Mouse (Mus musculus) hindbrain, embryonic 16.5 days (tissue): Measurements from ENCODE around the gene Cyb561d2. TPM values are rescaled to one million over a fixed set of nuclear protein-coding genes. Genes with fewer than 3 reads are reported as not detected.

Experiments used
- ATAC-seq: fragments of 200-750 bp; cut with Nextera tagmentation; 2 replicates; pipeline ENCODE4 v1.8.0; 2017; ENCODE audit warnings: moderate TSS enrichment, moderate library complexity
- H3K27ac ChIP-seq: fragments of 300-500 bp; sonication (generic); 2 replicates; pipeline ENCODE4 v1.5.1; 2014; ENCODE audit warnings: low read depth, mild to moderate bottlenecking, control low read depth, low read length, moderate library complexity
- H3K27me3 ChIP-seq: fragments of 300-500 bp; sonication (generic); replicated peaks from 2 replicates; pipeline ENCODE4 v1.6.1; 2014; ENCODE audit warnings: low read length; ENCODE audit not compliant: control insufficient read depth, insufficient read depth
- H3K36me3 ChIP-seq: fragments of 300-500 bp; sonication (generic); 2 replicates; pipeline ENCODE4 v1.6.1; 2014; ENCODE audit warnings: mild to moderate bottlenecking, low read length, moderate library complexity, mixed read lengths; ENCODE audit not compliant: control insufficient read depth, insufficient read depth
- H3K4me1 ChIP-seq: fragments of 300-500 bp; sonication (generic); 2 replicates; pipeline ENCODE4 v1.6.1; 2014; ENCODE audit warnings: low read depth, low read length; ENCODE audit not compliant: control insufficient read depth, insufficient read depth
- H3K4me2 ChIP-seq: fragments of 300-500 bp; sonication (generic); 2 replicates; pipeline ENCODE4 v1.6.1; 2014; ENCODE audit warnings: mild to moderate bottlenecking, low read length, control low read depth, moderate library complexity
- H3K4me3 ChIP-seq: fragments of 300-500 bp; sonication (generic); 2 replicates; pipeline ENCODE4 v1.5.1; 2014; ENCODE audit warnings: mild to moderate bottlenecking, low read length, control low read depth, moderate library complexity
- H3K9ac ChIP-seq: fragments of 300-500 bp; sonication (generic); 2 replicates; pipeline ENCODE4 v1.6.1; 2014; ENCODE audit warnings: low read depth, mild to moderate bottlenecking, control low read depth, low read length, moderate library complexity
- H3K9me3 ChIP-seq: fragments of 300-500 bp; sonication (generic); 2 replicates; pipeline ENCODE4 v1.6.1; 2014; ENCODE audit warnings: mild to moderate bottlenecking, low read length, moderate library complexity; ENCODE audit not compliant: control insufficient read depth
- WGBS: fragments of 180-500 bp; shearing (Covaris S2); extraction: QIAGEN DNeasy Blood & Tissue Kit; methylation state at CpG from one replicate; pipeline ENCODE4 v1.1.7; 2014; 5-methylcytosine and 5-hydroxymethylcytosine counted together
- polyA plus RNA-seq: library from polyadenylated mRNA; unstranded; fragments of >200 nt; fragmentation: Nextera tagmentation; extraction: Ambion mirVana; gene quantifications from 2 replicates; pipeline ENCODE4 v1.2.1, GENCODE M21; 2015

The Cyb561d2 gene
- 51.4 and 59.0 TPM in 2 replicates for polyA plus RNA-seq

DNA sequence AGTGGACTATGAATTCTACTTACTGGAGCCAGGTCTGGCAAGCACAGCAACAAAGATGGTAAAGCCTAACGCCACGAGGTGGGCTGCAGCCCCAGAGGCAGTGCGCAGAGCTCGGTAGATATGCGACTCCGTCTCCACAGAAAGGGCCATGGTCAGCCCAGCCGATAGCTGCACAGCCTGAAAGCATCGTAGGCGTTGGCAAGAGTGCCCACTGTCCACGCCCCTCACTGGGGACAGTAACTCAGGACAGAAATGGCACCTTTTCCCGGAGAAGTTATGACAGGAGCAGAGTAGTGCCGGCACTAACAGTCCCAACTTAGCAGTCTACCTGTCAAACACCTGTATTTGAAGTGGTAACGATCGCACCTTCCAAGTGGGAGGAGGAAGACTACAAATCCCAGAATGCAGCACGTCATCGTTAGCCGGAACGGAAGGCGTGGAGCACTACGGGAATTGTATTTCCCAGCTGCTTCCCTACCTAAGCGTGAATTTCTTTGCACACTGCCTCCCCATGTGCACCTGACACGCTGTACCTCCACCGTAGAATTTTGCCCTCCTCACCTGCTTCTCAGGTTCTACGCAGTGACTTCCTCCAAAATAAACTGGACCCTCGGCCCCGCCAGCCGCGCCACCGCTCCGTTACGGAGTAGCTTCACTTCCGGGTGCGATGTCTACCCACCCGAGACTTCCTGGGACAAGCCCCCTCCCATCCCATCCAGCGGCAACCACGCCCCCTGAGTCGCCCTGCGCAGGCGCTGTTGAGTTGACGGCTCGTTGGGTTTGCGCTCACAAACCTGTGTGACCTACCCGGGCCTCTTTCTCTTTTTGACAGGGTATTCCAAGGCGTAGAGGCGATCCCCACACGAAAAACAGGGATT, at the start of gene Cyb561d2, which contains the start of gene Nprl2:
Gene Cyb561d2, minus strand, starts transcription at position 720 of the 878 bp plus-strand sequence.
Gene Nprl2, plus strand, starts transcription at position 753 of the 878 bp plus-strand sequence.
- Histone ChIP-seq H3K4me3 (peak within 1 kb of the TSS; percentile 71), H3K9me3 (no peaks in the 10 kb centered on the region), H3K27ac (peak within 1 kb of the TSS; percentile 82), H3K36me3 (peaks cover 28% of the 10 kb centered on the region), H3K4me2 (peak within 1 kb of the TSS; percentile 94), H3K9ac (peak within 1 kb of the TSS; percentile 69), H3K4me1 (peaks cover 33% of the 10 kb centered on the region), H3K27me3 (no peaks in the 10 kb centered on the region)
- WGBS = under 1% methylated on average over 46 of the region's 46 CpGs
- ATAC-seq = peak; percentile 90

DNA sequence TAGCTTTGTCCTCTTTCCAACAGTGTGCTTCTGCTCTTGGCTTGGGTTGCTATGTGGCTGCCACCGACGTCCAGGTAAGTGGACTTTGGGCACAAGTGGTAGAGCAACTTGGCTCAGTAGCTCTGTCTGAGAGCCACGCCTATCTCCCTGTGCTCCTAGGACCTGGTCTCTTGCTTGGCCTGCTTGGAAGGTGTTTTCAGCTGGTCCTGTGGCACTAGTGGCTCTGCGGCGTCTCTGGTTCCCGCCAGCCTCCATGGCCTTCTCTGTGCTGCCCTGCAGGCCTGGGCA, 48.7 kb upstream of the Cyb561d2 start:
- 97% methylated on average over 6 of the region's 6 CpGs for WGBS
- Histone ChIP-seq H3K4me1 (peaks cover 10% of the 10 kb centered on the region), H3K4me3 (no peak overlapping the region), H3K27ac (no peak overlapping the region), H3K4me2 (no peak overlapping the region), H3K27me3 (no peaks in the 10 kb centered on the region), H3K9ac (no peak overlapping the region), H3K9me3 (no peaks in the 10 kb centered on the region), H3K36me3 (peaks cover 21% of the 10 kb centered on the region)
- no peak for ATAC-seq

DNA sequence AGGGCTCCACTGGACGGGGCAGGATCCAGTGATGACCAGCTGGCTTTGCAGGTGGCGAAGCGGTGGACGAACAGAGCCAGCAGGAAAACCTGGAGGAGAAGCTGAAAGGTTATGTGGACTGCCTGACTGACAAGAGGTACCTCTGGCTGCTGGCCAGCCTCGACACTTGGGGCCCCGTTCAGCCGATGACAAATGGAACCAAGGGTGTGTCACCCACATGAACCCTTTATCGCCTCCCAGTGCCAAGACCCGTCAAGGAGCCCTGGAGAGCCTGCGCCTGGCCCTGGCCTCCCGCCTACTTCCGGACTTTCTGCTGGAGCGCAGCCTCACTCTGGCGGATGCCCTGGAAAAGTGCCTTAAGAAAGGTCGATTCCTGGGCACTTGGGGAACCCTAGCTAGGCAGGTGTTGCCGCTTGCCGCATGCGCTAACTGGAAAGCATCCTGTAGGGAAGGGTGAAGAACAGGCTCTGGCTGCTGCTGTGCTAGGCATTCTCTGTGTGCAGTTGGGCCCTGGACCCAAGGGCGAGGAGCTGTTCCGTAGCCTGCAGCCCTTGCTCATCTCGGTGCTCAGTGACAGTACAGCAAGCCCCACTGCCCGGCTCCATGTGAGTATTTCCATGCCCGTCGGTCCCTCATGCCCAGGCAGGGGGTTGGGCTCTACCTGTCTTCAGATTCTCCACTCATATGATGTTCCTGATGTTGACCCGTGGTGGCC, 48.2 kb upstream of the Cyb561d2 start:
- 93% methylated on average over 25 of the region's 25 CpGs for WGBS
- Histone ChIP-seq H3K9me3 (no peaks in the 10 kb centered on the region), H3K36me3 (peaks cover 21% of the 10 kb centered on the region), H3K27me3 (no peaks in the 10 kb centered on the region), H3K27ac (no peak overlapping the region), H3K9ac (no peak overlapping the region), H3K4me2 (no peak overlapping the region), H3K4me1 (peaks cover 10% of the 10 kb centered on the region), H3K4me3 (no peak overlapping the region)
- no peak for ATAC-seq

DNA sequence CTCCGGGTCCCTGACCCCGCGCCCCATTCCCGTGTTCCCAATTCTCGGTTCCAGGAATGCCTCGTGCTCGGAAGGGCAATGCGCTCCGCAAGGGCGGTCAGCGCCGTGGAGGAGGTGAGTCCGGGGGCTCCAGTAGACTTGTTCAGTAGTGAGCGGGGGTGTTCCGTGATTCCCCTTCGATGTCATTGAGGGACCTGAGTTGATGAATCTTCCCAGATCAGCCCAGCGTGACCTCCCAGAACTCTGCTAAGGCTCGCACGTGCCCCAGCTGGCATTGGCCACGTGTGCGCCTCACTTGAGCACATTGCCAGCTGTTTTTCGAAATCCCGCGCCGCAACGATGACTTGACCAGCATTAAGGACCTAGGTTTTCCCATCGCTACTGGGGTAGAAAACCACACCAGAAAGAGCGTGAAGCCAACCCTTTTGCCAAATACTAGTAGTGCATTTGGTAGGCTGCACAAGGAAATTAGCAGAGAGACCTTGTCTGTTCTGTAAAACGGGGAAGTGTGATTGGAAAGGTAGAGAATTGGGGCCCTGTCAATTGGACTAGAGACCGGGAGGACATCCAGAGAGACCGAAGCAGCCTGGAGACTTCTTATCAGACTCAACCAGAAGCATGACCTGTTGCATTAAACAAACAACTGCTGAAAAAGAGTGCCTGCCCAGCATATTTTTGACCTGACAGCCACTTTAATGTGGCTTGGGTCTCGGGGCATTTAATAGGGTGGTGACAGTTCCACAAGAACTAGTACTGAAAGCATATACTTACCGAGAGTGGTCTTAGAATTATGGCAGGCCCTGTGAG, 46.0 kb upstream of the Cyb561d2 start:
- Histone ChIP-seq H3K27me3 (no peaks in the 10 kb centered on the region), H3K4me1 (peaks cover 8% of the 10 kb centered on the region), H3K4me3 (peak overlapping the region; percentile 70), H3K27ac (no peak overlapping the region), H3K36me3 (peaks cover 18% of the 10 kb centered on the region), H3K9me3 (no peaks in the 10 kb centered on the region), H3K9ac (peak overlapping the region; percentile 73), H3K4me2 (peak overlapping the region; percentile 71)
- WGBS = 6% methylated on average over 33 of the region's 33 CpGs
- ATAC-seq = no peak; the same call in 1 of the 2 replicates

DNA sequence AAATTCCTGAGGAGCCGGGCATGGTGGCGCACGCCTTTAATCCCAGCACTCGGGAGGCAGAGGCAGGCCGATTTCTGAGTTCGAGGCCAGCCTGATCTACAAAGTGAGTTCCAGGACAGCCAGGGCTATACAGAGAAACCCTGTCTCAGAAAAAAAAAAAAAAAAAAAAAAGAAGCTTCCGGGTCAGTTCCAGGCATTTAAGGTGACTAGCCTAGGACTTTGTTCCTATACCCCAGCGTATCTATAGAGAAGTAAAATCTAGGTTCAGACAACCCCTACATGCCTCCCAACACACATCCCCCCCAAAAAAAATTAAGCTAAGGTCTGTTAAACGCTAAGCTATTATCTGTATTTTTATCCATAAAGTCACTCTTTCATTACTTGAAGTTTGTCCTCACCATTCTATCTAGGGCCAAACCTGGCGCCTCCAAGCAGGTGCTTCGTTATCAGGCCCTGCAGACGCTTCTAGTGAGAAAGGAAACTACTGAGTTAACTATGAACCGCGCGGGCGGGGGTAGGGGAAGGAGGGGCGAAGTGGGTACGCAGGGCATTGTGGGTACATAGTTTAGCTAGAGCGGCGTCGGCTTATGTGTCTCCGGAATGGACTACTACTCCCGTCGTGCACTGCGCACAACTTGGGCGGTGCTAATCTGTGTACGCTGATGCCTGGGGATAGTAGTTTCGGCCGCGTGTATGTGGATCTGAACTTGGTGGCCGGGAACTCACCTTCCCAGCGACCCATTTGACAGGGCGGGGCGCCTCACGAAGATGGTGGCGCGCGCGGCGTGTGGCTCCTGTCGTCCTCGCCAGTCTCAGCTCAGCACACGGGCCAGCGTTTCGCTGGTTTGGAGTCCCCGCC, 45.2 kb upstream of the Cyb561d2 start, which contains the start of gene Ifrd2:
Gene Ifrd2, plus strand, starts transcription at position 669 of the 859 bp plus-strand sequence.
- Histone ChIP-seq H3K27ac (no peak within 1 kb of the TSS), H3K36me3 (peaks cover 17% of the 10 kb centered on the region), H3K4me2 (peak within 1 kb of the TSS; percentile 71), H3K9ac (peak within 1 kb of the TSS; percentile 73), H3K9me3 (no peaks in the 10 kb centered on the region), H3K4me3 (peak within 1 kb of the TSS; percentile 70), H3K27me3 (no peaks in the 10 kb centered on the region), H3K4me1 (peaks cover 6% of the 10 kb centered on the region)
- ATAC-seq = peak; percentile 98
- WGBS = 14% methylated on average over 46 of the region's 46 CpGs

DNA sequence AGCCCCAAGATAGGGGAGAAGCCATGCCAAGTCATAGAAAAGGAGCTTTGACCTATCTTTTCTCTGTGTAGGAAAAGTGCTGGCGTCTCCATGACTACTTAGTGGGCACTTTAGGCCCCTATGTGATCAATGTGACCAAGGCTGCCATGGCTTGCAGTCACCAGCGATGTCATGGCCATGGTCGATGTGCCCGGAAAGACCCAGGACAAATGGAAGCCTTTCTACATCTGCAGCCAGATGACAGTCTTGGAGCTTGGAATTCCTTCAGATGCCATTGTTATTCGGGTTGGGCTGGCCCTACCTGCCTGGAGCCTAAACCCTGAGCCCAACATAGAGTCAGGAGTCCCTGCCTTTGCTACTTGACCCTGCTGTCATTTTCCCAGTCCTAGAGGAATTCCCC, 44.5 kb upstream of the Cyb561d2 start:
- 97% methylated on average over 5 of the region's 5 CpGs for WGBS
- H3K4me2 ChIP-seq = no peak overlapping the region
- no peak overlapping the region for H3K27ac ChIP-seq
- peaks cover 12% of the 10 kb centered on the region for H3K36me3 ChIP-seq
- H3K9ac ChIP-seq = no peak overlapping the region
- peaks cover 10% of the 10 kb centered on the region for H3K4me1 ChIP-seq
- H3K4me3 ChIP-seq = no peak overlapping the region
- H3K9me3 ChIP-seq = no peaks in the 10 kb centered on the region
- ATAC-seq = no peak
- H3K27me3 ChIP-seq = no peaks in the 10 kb centered on the region

DNA sequence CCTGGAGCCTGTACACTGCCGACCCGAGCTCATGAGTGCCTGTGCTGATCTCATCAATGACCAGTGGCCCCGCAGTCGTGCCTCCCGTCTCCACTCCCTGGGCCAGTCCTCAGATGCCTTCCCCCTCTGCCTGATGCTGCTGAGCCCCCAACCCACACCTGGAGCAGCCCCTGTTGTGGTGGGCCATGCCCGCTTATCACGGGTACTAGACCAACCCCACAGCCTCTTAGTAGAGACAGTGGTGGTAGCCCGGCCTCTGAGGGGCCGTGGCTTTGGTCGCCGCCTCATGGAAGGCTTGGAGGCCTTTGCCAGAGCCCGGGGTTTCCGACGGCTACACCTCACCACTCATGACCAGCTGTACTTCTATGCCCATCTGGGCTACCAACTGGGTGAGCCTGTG, 41.2 kb upstream of the Cyb561d2 start:
- H3K4me1 ChIP-seq = peaks cover 27% of the 10 kb centered on the region
- H3K4me2 ChIP-seq = no peak overlapping the region
- WGBS = 92% methylated on average over 14 of the region's 14 CpGs
- no peaks in the 10 kb centered on the region for H3K27me3 ChIP-seq
- H3K36me3 ChIP-seq = no peaks in the 10 kb centered on the region
- ATAC-seq = no peak
- no peak overlapping the region for H3K4me3 ChIP-seq
- no peak overlapping the region for H3K27ac ChIP-seq
- H3K9ac ChIP-seq = no peak overlapping the region
- H3K9me3 ChIP-seq = no peaks in the 10 kb centered on the region

DNA sequence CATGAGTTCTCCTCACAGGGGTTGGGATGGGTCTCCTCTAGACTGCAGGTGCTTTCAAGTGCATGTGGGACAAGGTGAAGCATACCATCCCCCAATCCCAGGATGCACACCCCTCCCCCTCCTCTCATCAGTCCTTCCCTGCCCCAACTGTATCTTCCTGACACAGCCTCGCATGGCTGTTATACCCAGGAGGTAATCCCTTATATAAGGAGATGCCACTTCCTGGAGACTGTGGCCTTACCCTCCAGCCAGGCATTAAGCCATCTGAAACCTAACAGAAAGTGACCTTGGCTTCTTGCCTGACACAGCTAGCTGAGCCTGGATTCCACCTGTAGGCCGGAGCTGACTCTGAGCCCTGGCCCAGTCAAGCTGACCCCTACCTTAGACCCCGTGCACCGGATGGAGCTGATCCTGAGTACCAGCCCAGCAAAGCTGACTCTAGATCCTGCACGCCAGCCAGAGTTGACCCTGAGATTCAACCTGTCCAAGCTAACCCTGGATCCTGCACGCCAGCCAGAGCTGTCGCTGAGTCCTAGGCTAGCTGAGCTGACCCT, 40.6 kb upstream of the Cyb561d2 start:
- Histone ChIP-seq H3K27me3 (no peaks in the 10 kb centered on the region), H3K27ac (no peak overlapping the region), H3K4me2 (no peak overlapping the region), H3K4me3 (no peak overlapping the region), H3K9me3 (no peaks in the 10 kb centered on the region), H3K36me3 (no peaks in the 10 kb centered on the region), H3K9ac (no peak overlapping the region), H3K4me1 (peaks cover 24% of the 10 kb centered on the region)
- no peak for ATAC-seq
- WGBS = 82% methylated on average over 7 of the region's 7 CpGs
